Mouse (Mus musculus) myocyte (in vitro differentiated cells): ENCODE measurements at regions not wholly inside any gene's neighbourhood (a gene's known extent, or its start where the extent isn't known, plus 50 kb on each side); places are given as distances from the start of the nearest gene placed in this dataset.

ENCODE experiments used
- H3K27me3 ChIP-seq: one replicate; pipeline ENCODE4 v1.6.1; 2011; ENCODE audit not compliant: control insufficient read depth, insufficient read depth, insufficient read length
- H3K36me3 ChIP-seq: one replicate; pipeline ENCODE4 v1.6.1; 2011; ENCODE audit not compliant: control insufficient read depth, insufficient read depth
- H3K4me2 ChIP-seq: one replicate; pipeline ENCODE4 v1.6.1; 2011; ENCODE audit warnings: low read depth, control low read depth
- H3K4me3 ChIP-seq: one replicate; pipeline ENCODE4 v1.5.1; 2011; ENCODE audit warnings: mild to moderate bottlenecking, control low read depth, moderate library complexity
- H3K79me2 ChIP-seq: one replicate; pipeline ENCODE4 v1.6.1; 2011; ENCODE audit not compliant: control insufficient read depth, insufficient read depth
- H3ac ChIP-seq: one replicate; pipeline ENCODE4 v1.6.1; 2011; ENCODE audit not compliant: control insufficient read depth, insufficient read length
- CEBPB ChIP-seq: IDR thresholded peaks from 2 replicates; pipeline ENCODE4 v1.6.1; 2011; ENCODE audit warnings: mild to moderate bottlenecking, moderate library complexity; ENCODE audit not compliant: poor library complexity, insufficient read depth, severe bottlenecking
- E2F4 ChIP-seq: IDR thresholded peaks from one replicate; pipeline ENCODE4 v1.6.1; 2011; ENCODE audit warnings: mild to moderate bottlenecking, control low read depth, moderate library complexity; ENCODE audit not compliant: insufficient read depth
- MAX ChIP-seq: IDR thresholded peaks from one replicate; pipeline ENCODE4 v1.6.1; 2011; ENCODE audit warnings: low read depth, mild to moderate bottlenecking, control low read depth
- MYOD1 ChIP-seq, 3 experiments: IDR thresholded peaks; one replicate each; pipeline ENCODE4 v1.6.1; 2011; ENCODE audit warnings: control low read depth in 2 of 3, low read depth in 2 of 3, mild to moderate bottlenecking in 2 of 3, moderate library complexity in 1 of 3; ENCODE audit not compliant: insufficient read length in 2 of 3, control insufficient read depth in 1 of 3
- MYOG ChIP-seq, 3 experiments: IDR thresholded peaks; one replicate each; pipeline ENCODE4 v1.6.1; 2011; ENCODE audit warnings: control low read depth in 2 of 3, low read depth in 2 of 3, mild to moderate bottlenecking in 2 of 3; ENCODE audit not compliant: insufficient read length in 2 of 3, control insufficient read depth in 1 of 3, insufficient read depth in 1 of 3
- POLR2A ChIP-seq: IDR thresholded peaks from one replicate; pipeline ENCODE4 v1.6.1; 2011; ENCODE audit warnings: low read depth, mild to moderate bottlenecking, control low read depth, moderate library complexity; ENCODE audit not compliant: insufficient read length
- POLR2AphosphoS2 ChIP-seq: IDR thresholded peaks from one replicate; pipeline ENCODE4 v1.6.1; 2011; ENCODE audit warnings: low read depth, control low read depth; ENCODE audit not compliant: insufficient read length
- REST ChIP-seq: IDR thresholded peaks from one replicate; pipeline ENCODE4 v1.6.1; 2011; ENCODE audit warnings: mild to moderate bottlenecking, control low read depth, moderate library complexity; ENCODE audit not compliant: insufficient read depth, insufficient read length
- SRF ChIP-seq: IDR thresholded peaks from one replicate; pipeline ENCODE4 v1.6.1; 2011; ENCODE audit warnings: low read depth; ENCODE audit not compliant: control insufficient read depth, insufficient read length
- TCF12 ChIP-seq: IDR thresholded peaks from one replicate; pipeline ENCODE4 v1.6.1; 2011; ENCODE audit warnings: mild to moderate bottlenecking, control low read depth; ENCODE audit not compliant: poor library complexity, insufficient read depth, severe bottlenecking
- TCF3 ChIP-seq: IDR thresholded peaks from one replicate; pipeline ENCODE4 v1.6.1; 2011; ENCODE audit warnings: low read depth, control low read depth; ENCODE audit not compliant: insufficient read length
- USF1 ChIP-seq: IDR thresholded peaks from one replicate; pipeline ENCODE4 v1.6.1; 2011; ENCODE audit warnings: low read depth, mild to moderate bottlenecking, control low read depth, moderate library complexity

- no peak for TF ChIP-seq TCF3
- no peak for TF ChIP-seq TCF12
- no peak for TF ChIP-seq MYOG (IDR thresholded peaks at IDR 0.05; ENCODE audit: control insufficient read depth in 1 of 3, insufficient read depth in 1 of 3, insufficient read length in 2 of 3, low read depth in 2 of 3)
- no peak for TF ChIP-seq REST
- TF ChIP-seq MYOD1 (IDR thresholded peaks at IDR 0.05; ENCODE audit: control insufficient read depth in 1 of 3, insufficient read length in 2 of 3, low read depth in 2 of 3): no peak
- no peak for TF ChIP-seq SRF
- no peak for TF ChIP-seq MAX
- TF ChIP-seq CEBPB: no peak
- no peak for TF ChIP-seq POLR2A
- no peaks in the 10 kb centered on the region for H3K36me3 ChIP-seq
- no peaks in the 10 kb centered on the region for H3K27me3 ChIP-seq
- H3K4me3 ChIP-seq: no peak overlapping the region
- H3K79me2 ChIP-seq: no peaks in the 10 kb centered on the region
- H3ac ChIP-seq: no peak overlapping the region
- H3K4me2 ChIP-seq: no peak overlapping the region
Observed at GRCm38 (mm10) chr15:36891851-36892250, 115.7 kb downstream of the Zfp706 start.

DNA sequence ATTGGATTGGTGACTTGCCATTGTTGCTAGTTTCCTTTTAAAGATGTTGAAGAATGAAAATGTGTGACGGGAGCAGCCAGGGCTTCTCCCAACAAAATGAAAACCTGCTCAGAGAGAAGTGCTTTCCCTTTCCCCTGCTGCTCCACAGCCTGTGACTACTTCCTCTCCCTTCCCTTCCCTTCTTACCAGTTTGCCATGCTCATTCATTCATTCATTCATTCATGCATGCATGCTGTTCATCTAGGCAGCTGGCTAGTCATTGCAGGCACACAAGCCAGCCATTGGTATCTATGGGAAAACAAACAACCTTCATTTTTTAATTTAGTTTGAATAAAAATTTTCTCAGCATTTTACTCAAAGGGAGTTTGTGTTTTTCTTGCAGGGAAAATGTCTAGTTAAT lies 116.3 kb downstream of the Zfp706 start:
- Histone ChIP-seq H3K36me3 (no peaks in the 10 kb centered on the region), H3K79me2 (no peaks in the 10 kb centered on the region), H3ac (no peak overlapping the region), H3K4me3 (no peak overlapping the region), H3K4me2 (no peak overlapping the region), H3K27me3 (no peaks in the 10 kb centered on the region)
- no peak for TF ChIP-seq TCF12
- TF ChIP-seq USF1: no peak
- TF ChIP-seq E2F4: no peak
- TF ChIP-seq MYOG (IDR thresholded peaks at IDR 0.05; ENCODE audit: control insufficient read depth in 1 of 3, insufficient read depth in 1 of 3, insufficient read length in 2 of 3, low read depth in 2 of 3): no peak
- TF ChIP-seq POLR2A: no peak
- no peak for TF ChIP-seq REST
- no peak for TF ChIP-seq SRF
- no peak for TF ChIP-seq MAX
- no peak for TF ChIP-seq CEBPB
- TF ChIP-seq TCF3: no peak
- no peak for TF ChIP-seq POLR2AphosphoS2
- TF ChIP-seq MYOD1 (IDR thresholded peaks at IDR 0.05; ENCODE audit: control insufficient read depth in 1 of 3, insufficient read length in 2 of 3, low read depth in 2 of 3): no peak

GRCm38 (mm10) chr15:36889072-36889471 lies 118.5 kb downstream of the Zfp706 start:
- Histone ChIP-seq H3K36me3 (no peaks in the 10 kb centered on the region), H3K4me3 (no peak overlapping the region), H3K79me2 (no peaks in the 10 kb centered on the region), H3K4me2 (no peak overlapping the region), H3ac (no peak overlapping the region), H3K27me3 (no peaks in the 10 kb centered on the region)
- TF ChIP-seq REST (no peak), TCF12 (no peak), MYOG (IDR thresholded peaks at IDR 0.05; ENCODE audit: control insufficient read depth in 1 of 3, insufficient read depth in 1 of 3, insufficient read length in 2 of 3, low read depth in 2 of 3) (no peak), USF1 (no peak), MAX (no peak), MYOD1 (IDR thresholded peaks at IDR 0.05; ENCODE audit: control insufficient read depth in 1 of 3, insufficient read length in 2 of 3, low read depth in 2 of 3) (no peak), CEBPB (no peak), SRF (no peak), E2F4 (no peak), TCF3 (no peak), POLR2A (no peak), POLR2AphosphoS2 (no peak)

DNA sequence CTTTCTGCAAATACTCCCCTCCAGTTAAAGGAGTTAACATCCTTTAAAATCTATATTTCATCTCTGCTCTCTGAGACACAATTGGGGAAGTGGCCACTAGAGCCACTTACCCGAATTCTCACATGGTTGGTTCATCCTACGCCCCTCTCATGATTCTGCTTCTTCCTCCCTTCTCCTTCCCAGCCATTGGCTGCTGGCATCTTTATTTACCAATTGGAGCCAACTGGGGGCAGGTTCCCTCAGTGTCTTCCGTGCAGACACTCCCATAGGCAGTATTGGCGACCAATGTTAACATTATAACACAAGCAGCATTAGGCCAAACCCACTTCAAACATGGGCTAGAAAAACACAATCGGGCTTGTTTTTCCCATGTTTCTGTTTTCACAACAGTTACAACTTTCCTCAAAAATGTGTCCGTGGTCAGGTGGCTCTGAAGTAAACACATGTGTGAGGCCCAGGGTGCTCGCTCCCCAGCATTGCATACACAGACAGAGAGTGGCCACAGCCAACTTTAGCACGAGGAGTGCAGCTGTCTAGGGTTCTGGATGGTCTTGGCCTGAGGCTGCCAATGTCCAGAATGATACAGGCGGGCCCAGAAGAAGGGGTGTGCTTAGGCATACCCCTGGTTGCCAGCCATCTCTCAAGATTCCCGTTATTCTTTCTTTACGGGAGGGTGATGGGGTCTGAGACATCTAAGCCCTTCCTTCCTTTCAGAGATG lies 119.1 kb downstream of the Zfp706 start:
- H3K4me2 ChIP-seq: no peak overlapping the region
- no peak overlapping the region for H3ac ChIP-seq
- no peak for TF ChIP-seq MAX
- no peak for TF ChIP-seq REST
- peak; percentile 88 to 95 (median 91) for TF ChIP-seq MYOG (IDR thresholded peaks at IDR 0.05; ENCODE audit: control insufficient read depth in 1 of 3, insufficient read depth in 1 of 3, insufficient read length in 2 of 3, low read depth in 2 of 3)
- no peak for TF ChIP-seq TCF12
- TF ChIP-seq MYOD1 (IDR thresholded peaks at IDR 0.05; ENCODE audit: control insufficient read depth in 1 of 3, insufficient read length in 2 of 3, low read depth in 2 of 3): peak in 2 of 3 experiments; percentile 88 to 92
- no peak for TF ChIP-seq POLR2A
- TF ChIP-seq E2F4: no peak
- peak; percentile 45 for TF ChIP-seq TCF3
- TF ChIP-seq CEBPB: no peak
- no peak for TF ChIP-seq SRF
- no peak for TF ChIP-seq USF1
- no peak for TF ChIP-seq POLR2AphosphoS2
- H3K36me3 ChIP-seq: no peaks in the 10 kb centered on the region
- no peaks in the 10 kb centered on the region for H3K27me3 ChIP-seq
- H3K79me2 ChIP-seq: no peaks in the 10 kb centered on the region
- no peak overlapping the region for H3K4me3 ChIP-seq
